Mouse (Mus musculus) neural tube, embryonic 13.5 days (tissue): ENCODE data around the gene Wipf3. TPM values are rescaled to one million over a fixed set of nuclear protein-coding genes. Genes with fewer than 3 reads are reported as not detected.

Experiments
- ATAC-seq: fragments of 200-750 bp; cut with Nextera tagmentation; 2 replicates; pipeline ENCODE4 v1.8.0; 2017; ENCODE audit warnings: low read depth, mild to moderate bottlenecking, moderate TSS enrichment, moderate library complexity
- H3K27ac ChIP-seq: fragments of 300-500 bp; sonication (generic); replicated peaks from 2 replicates; pipeline ENCODE4 v1.5.1; 2015; ENCODE audit warnings: moderate library complexity, mild to moderate bottlenecking, inconsistent platforms
- H3K27me3 ChIP-seq: fragments of 300-500 bp; sonication (generic); 2 replicates; pipeline ENCODE4 v1.6.1; 2015; ENCODE audit warnings: mild to moderate bottlenecking, inconsistent platforms
- H3K36me3 ChIP-seq: fragments of 300-500 bp; sonication (generic); 2 replicates; pipeline ENCODE4 v1.6.1; 2015; ENCODE audit warnings: mild to moderate bottlenecking, inconsistent platforms
- H3K4me1 ChIP-seq: fragments of 300-500 bp; sonication (generic); replicated peaks from 2 replicates; pipeline ENCODE4 v1.6.1; 2015; ENCODE audit warnings: inconsistent platforms
- H3K4me2 ChIP-seq: fragments of 300-500 bp; sonication (generic); 2 replicates; pipeline ENCODE4 v1.6.1; 2015; ENCODE audit warnings: inconsistent platforms, mild to moderate bottlenecking, moderate library complexity
- H3K4me3 ChIP-seq: fragments of 300-500 bp; sonication (generic); 2 replicates; pipeline ENCODE4 v1.5.1; 2015; ENCODE audit warnings: mild to moderate bottlenecking, inconsistent platforms
- H3K9ac ChIP-seq: fragments of 300-500 bp; sonication (generic); 2 replicates; pipeline ENCODE4 v1.6.1; 2015; ENCODE audit warnings: moderate library complexity, mild to moderate bottlenecking, inconsistent platforms
- H3K9me3 ChIP-seq: fragments of 300-500 bp; sonication (generic); 2 replicates; pipeline ENCODE4 v1.6.1; 2016; ENCODE audit warnings: inconsistent platforms
- WGBS: fragments of 180-500 bp; shearing (Covaris S2); methylation state at CpG from one replicate; pipeline ENCODE4 v1.1.7; 2015; 5-methylcytosine and 5-hydroxymethylcytosine counted together
- polyA plus RNA-seq: library from polyadenylated mRNA; unstranded; fragments of >200 nt; fragmentation: Nextera tagmentation; extraction: Ambion mirVana; gene quantifications from 2 replicates; pipeline ENCODE4 v1.2.1, GENCODE M21; 2015

Wipf3 gene
- polyA plus RNA-seq, 1 experiment from 2014 or later = 2.3 TPM

DNA sequence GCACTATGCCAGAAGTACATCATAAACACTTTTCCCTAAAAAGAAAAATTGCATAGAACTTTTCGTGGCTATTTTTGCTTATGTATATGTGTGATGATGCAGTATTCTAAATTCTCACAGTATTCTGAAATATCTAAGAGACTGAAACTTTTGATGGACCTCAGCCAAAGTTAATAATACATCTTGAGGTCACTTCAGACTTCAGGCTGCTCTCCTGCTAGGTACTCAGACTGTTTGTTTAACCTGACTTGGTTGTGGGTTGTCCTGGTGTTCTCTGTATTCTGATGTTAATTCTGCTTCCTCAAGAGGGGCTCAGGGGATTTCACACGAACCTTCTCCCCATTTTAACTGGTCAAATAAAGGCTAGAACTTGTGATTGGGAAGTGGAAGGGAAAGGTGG, 24.5 kb upstream of the Wipf3 start:
- Histone ChIP-seq H3K4me3 (no peak overlapping the region), H3K4me2 (no peak overlapping the region), H3K36me3 (no peaks in the 10 kb centered on the region), H3K9me3 (no peaks in the 10 kb centered on the region), H3K9ac (no peak overlapping the region), H3K4me1 (0 out of 2 replicates have a peak, but pooled peaks cover 1% of the 10 kb centered on the region), H3K27ac (no peak overlapping the region), H3K27me3 (no peaks in the 10 kb centered on the region)
- no peak for ATAC-seq
- 60% methylated on average over 2 of the region's 2 CpGs for WGBS

DNA sequence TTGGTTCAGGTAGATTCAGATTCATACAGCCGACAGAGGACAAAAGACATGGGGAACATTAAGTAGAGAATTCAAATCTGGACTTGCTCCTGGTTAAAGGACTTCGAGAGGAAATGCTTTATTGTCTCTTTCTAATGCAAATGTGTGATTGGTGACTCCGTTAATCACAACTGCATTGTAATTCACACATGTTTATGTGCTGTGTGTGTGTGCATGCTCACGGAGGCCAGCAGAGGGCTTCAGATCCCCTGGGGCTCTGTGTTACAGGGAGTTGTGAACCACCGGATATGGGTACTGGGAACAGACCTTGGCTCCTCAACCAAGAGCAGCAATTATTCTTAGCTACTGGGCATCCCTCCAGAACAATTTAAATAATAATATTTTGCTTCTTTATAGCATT, 23.3 kb upstream of the Wipf3 start:
- 69% methylated on average over 5 of the region's 5 CpGs for WGBS
- Histone ChIP-seq H3K4me1 (no peaks in the 10 kb centered on the region), H3K27me3 (no peaks in the 10 kb centered on the region), H3K9me3 (no peaks in the 10 kb centered on the region), H3K9ac (no peak overlapping the region), H3K4me2 (no peak overlapping the region), H3K36me3 (no peaks in the 10 kb centered on the region), H3K4me3 (no peak overlapping the region), H3K27ac (no peak overlapping the region)
- ATAC-seq = no peak

DNA sequence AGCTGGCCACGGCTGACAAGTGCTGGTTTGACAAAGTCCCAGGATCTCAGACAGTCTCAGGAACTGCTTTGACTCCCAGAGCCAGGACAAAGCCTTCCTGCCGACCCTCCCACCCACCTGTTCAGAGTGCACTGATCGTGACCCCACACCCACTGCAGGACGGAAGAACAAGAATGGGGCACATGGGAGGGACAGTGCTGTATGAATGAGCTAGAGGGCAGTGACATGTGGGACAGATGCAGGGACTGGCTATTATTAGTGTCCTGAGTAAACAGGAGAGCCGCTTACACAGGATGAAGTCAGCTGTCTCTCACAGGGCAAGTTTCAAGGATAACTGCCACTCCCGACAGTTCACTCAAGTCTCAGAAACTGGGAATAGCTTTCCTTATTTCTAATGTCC, 20.1 kb upstream of the Wipf3 start:
- H3K4me1 ChIP-seq = no peaks in the 10 kb centered on the region
- no peak for ATAC-seq
- no peak overlapping the region for H3K27ac ChIP-seq
- no peak overlapping the region for H3K9ac ChIP-seq
- no peaks in the 10 kb centered on the region for H3K36me3 ChIP-seq
- H3K27me3 ChIP-seq = no peaks in the 10 kb centered on the region
- H3K9me3 ChIP-seq = no peaks in the 10 kb centered on the region
- H3K4me3 ChIP-seq = no peak overlapping the region
- H3K4me2 ChIP-seq = no peak overlapping the region
- WGBS = 41% methylated on average over 6 of the region's 6 CpGs

DNA sequence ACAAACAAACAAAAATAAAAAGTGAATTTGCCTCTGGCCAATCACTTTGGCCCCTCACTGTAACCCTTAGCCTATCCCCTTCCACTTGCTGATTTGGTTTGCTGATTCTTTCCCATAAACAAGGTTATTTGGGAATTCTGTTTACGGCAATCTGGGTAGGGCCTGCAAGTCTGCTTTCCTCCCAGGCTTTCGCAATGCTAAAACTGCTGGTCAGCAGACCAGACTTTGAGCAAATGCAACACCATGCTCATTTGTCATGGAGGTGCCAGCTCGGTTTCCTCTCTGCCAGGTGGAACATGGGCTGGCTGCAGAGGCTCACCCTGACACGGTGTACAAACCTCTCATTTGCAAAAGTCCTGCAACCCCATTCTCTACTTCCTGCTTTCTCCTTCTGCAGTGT, 19.0 kb upstream of the Wipf3 start:
- H3K4me2 ChIP-seq = no peak overlapping the region
- H3K4me3 ChIP-seq = no peak overlapping the region
- 83% methylated on average over 4 of the region's 4 CpGs for WGBS
- H3K27me3 ChIP-seq = no peaks in the 10 kb centered on the region
- ATAC-seq = no peak
- no peaks in the 10 kb centered on the region for H3K36me3 ChIP-seq
- no peaks in the 10 kb centered on the region for H3K9me3 ChIP-seq
- no peak overlapping the region for H3K9ac ChIP-seq
- no peaks in the 10 kb centered on the region for H3K4me1 ChIP-seq
- no peak overlapping the region for H3K27ac ChIP-seq

DNA sequence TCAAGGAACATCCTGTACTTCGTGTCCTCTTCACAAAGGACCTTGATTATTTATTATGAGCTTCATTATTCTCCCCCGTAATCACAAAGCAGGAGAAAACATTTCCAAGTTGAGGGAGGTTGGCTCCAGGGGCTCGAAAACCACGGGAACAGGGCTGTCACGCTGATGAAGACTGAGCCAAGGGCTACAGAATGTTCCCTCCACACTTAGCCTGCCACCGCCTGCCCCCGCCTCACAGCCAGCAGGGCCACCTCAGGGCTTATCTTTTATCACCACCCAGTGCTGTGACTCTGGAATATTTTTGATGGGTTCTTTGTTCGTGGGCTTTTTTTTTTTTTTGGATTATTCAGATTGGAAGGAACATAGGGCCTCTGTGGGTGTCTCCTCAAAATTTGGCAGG, 17.8 kb upstream of the Wipf3 start:
- ATAC-seq = no peak
- H3K36me3 ChIP-seq = no peaks in the 10 kb centered on the region
- 66% methylated on average over 8 of the region's 8 CpGs for WGBS
- H3K4me1 ChIP-seq = no peaks in the 10 kb centered on the region
- no peak overlapping the region for H3K9ac ChIP-seq
- H3K27ac ChIP-seq = no peak overlapping the region
- no peak overlapping the region for H3K4me2 ChIP-seq
- H3K27me3 ChIP-seq = no peaks in the 10 kb centered on the region
- no peaks in the 10 kb centered on the region for H3K9me3 ChIP-seq
- H3K4me3 ChIP-seq = no peak overlapping the region

DNA sequence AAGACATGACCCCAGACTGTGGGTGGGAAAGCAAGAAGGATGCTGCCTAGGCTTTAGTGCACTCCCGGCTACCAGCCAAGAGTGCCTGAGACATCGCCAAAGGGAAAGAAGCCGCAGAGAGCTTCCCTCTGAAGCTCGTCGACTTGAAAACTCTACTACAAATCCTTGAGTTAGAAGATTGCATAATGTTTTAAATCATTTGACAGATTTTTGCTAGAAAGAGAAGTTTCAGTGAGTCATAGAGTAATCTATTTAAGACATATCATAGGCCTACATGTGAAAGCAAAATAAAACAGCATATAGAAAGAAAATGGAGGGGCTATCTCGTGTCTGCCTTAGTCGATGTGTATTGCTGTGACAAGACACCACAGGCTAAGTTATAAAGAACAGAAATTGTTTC, 16.5 kb upstream of the Wipf3 start:
- H3K4me2 ChIP-seq = no peak overlapping the region
- WGBS = 93% methylated on average over 7 of the region's 7 CpGs
- H3K27me3 ChIP-seq = no peaks in the 10 kb centered on the region
- no peak for ATAC-seq
- no peaks in the 10 kb centered on the region for H3K9me3 ChIP-seq
- H3K36me3 ChIP-seq = no peaks in the 10 kb centered on the region
- H3K4me3 ChIP-seq = no peak overlapping the region
- H3K9ac ChIP-seq = no peak overlapping the region
- no peak overlapping the region for H3K27ac ChIP-seq
- H3K4me1 ChIP-seq = no peaks in the 10 kb centered on the region

DNA sequence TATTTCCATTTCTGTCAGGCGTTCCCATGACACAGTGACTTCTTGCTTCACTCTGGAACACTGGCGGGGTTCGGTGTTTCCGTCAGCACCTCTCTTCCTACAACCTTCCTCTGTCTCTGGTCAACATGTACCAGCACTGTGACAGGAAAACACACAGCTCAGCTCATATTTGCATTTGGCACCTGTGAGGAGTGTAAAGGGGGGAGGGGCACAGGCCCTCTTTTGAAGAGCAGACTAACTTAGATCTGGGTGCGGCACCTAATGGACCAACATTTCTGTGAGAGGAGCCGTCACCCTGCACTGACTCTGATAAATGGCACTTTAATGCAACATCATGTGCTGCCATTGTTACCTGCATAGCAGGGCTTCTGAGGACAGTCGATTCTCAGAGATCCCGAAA, 4.2 kb upstream of the Wipf3 start:
- 83% methylated on average over 8 of the region's 8 CpGs for WGBS
- H3K27ac ChIP-seq = no peak overlapping the region
- H3K27me3 ChIP-seq = peaks cover 22% of the 10 kb centered on the region
- no peaks in the 10 kb centered on the region for H3K36me3 ChIP-seq
- no peaks in the 10 kb centered on the region for H3K9me3 ChIP-seq
- no peak for ATAC-seq
- H3K4me3 ChIP-seq = no peak overlapping the region
- H3K9ac ChIP-seq = no peak overlapping the region
- H3K4me1 ChIP-seq = peaks cover 18% of the 10 kb centered on the region
- no peak overlapping the region for H3K4me2 ChIP-seq

DNA sequence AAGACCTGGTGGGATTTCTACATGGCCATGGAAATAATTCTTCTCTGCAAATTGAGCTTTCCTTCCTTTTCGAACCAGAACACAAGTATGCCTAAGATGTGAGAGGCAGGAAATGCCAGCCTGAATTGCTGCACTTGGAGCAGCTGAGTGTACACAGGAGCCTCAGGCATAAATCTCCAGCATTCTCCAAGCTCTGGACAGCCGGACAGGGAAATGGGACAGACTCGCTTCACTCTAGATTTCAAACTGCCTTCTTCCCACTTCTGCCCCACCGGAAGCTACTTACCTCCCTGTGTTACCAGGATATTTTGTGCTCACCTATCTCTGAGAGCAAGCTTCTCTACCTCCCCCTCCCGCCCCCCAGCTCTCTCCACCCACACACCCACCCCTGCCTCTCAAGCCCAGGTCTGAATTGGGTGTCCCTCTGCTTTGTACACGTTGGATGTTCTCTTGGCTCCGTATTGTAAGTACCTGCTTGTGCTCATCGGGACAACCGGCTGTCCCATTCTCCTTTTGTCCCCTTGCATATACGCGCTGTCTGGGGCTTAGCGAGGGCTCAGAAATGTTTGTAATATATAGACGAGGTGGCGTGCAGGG, 455 bp upstream of the Wipf3 start:
- H3K4me2 ChIP-seq = peak overlapping the region; percentile 91
- H3K36me3 ChIP-seq = no peaks in the 10 kb centered on the region
- WGBS = 2% methylated on average over 14 of the region's 14 CpGs
- H3K4me1 ChIP-seq = peaks cover 49% of the 10 kb centered on the region
- H3K9ac ChIP-seq = peak overlapping the region; percentile 78
- H3K9me3 ChIP-seq = no peaks in the 10 kb centered on the region
- peak; percentile 52 for ATAC-seq
- peak overlapping the region; percentile 46 for H3K27ac ChIP-seq
- peaks cover 36% of the 10 kb centered on the region for H3K27me3 ChIP-seq
- H3K4me3 ChIP-seq = peak overlapping the region; percentile 60

DNA sequence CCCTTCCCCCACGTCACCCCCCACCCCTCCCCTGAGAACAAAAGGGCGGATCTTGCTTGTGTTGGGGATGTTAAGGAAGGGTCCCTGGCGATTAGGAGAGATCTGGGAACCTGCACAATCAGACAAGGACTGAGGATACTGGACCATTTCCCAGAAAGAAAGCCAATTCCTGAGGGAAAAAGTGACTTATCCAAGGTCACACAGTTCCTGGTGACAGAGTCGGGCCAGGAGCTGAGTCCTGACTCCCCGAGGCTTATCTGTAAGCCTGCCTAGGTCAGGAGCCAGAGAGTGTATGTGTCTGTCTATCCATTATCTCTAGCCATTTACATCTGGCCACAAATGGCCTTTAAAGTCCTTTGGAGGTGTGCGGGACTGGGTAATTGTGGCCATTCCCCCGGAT, 818 bp downstream of the Wipf3 start:
- WGBS = 34% methylated on average over 7 of the region's 7 CpGs
- Histone ChIP-seq H3K9ac (peak overlapping the region; percentile 78), H3K9me3 (no peaks in the 10 kb centered on the region), H3K4me3 (peak overlapping the region; percentile 60), H3K4me2 (peak overlapping the region; percentile 91), H3K4me1 (peaks cover 59% of the 10 kb centered on the region), H3K27ac (no peak overlapping the region), H3K27me3 (peaks cover 36% of the 10 kb centered on the region), H3K36me3 (no peaks in the 10 kb centered on the region)
- ATAC-seq = no peak

DNA sequence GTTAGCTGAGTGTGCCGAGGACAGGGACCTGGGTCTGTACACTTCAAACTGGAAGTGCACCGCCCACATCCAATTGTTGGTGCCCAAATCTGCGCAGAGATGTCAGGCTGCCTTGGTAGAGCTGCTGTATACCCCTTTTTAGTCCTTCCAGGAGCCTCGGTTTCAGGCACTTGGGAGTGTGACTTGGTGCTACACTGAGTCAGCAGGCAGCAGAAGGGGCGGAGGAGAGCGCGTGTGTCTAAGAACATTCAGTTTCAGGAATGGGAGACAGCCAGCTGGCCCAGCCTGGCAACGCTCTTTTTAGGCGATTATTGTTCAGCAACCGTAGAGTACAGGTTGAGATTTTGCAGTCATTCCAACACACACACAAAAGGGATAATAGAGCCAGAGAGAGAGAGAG, 2.4 kb downstream of the Wipf3 start:
- Histone ChIP-seq H3K9me3 (no peaks in the 10 kb centered on the region), H3K36me3 (no peaks in the 10 kb centered on the region), H3K4me3 (no peak overlapping the region), H3K9ac (no peak overlapping the region), H3K4me2 (peak overlapping the region; percentile 91), H3K27ac (no peak overlapping the region), H3K4me1 (peaks cover 64% of the 10 kb centered on the region), H3K27me3 (peaks cover 33% of the 10 kb centered on the region)
- WGBS = 59% methylated on average over 10 of the region's 10 CpGs
- ATAC-seq = no peak

DNA sequence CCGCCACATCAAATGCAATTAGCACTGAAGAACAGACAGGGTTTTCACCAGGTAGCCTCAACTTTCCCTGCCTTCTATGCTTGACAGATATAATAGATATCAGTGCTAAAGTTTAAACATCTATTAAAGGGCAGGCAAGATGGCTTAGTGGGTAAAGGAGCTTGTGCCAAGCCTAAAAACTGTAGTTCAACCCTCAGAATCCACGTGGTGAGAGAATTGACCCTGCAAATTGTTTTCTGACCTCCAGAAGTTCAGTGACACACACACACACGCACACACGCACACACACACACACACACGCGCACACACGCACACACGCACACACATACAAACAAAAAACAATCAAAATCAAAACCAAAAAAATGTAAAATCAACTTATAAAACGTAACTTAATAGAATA, 2.8 kb downstream of the Wipf3 start:
- no peak for ATAC-seq
- 0 out of 2 replicates have a peak overlapping the region, but pooled peaks have one; percentile 91 for H3K4me2 ChIP-seq

DNA sequence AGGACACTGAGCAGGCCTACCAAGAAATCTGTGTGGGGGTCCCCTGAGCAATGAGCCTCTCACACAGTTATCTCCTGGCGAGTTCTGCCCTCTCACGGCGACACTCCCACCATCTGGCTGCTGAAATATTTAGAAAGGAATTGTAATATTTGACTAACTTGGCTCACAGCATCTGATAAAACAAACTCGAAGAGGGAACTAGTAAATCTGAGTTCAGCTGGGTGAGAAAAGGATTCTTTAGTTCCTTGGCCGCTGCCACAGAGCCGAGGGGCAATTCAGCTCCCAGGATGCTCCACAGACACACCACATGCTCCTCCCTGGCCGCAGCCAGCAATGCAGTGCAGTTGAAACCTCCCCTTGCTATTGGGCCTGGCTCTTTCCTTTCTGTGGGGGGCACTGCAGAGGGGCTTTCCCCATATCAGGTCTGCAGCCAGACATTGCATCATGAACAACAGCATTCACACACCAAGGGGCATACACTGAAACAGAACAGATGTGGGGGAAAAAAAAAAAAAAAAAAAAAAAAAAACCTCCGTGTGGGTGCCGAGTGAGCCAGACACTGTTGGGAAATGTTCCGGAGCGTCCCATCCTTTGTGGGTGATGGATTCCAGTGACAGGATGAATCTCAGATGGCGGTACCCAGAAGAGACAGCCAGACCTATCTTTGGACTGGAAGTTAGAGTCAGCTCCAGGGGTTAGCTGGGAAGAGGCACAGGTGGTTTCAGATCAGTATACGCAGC, 3.6 kb downstream of the Wipf3 start:
- peak overlapping the region; percentile 13; the same call in 1 of the 2 replicates for H3K27ac ChIP-seq
- H3K4me1 ChIP-seq = peaks cover 64% of the 10 kb centered on the region
- ATAC-seq = no peak
- no peaks in the 10 kb centered on the region for H3K9me3 ChIP-seq
- H3K36me3 ChIP-seq = no peaks in the 10 kb centered on the region
- 52% methylated on average over 13 of the region's 13 CpGs for WGBS
- no peak overlapping the region for H3K4me2 ChIP-seq
- no peak overlapping the region for H3K4me3 ChIP-seq
- H3K27me3 ChIP-seq = peaks cover 27% of the 10 kb centered on the region
- H3K9ac ChIP-seq = no peak overlapping the region

More for the DNA sequence above, 2.8 kb downstream of the Wipf3 start:
- Histone ChIP-seq H3K9ac (no peak overlapping the region), H3K27ac (no peak overlapping the region), H3K4me3 (no peak overlapping the region), H3K36me3 (no peaks in the 10 kb centered on the region), H3K4me1 (peaks cover 64% of the 10 kb centered on the region), H3K27me3 (peaks cover 29% of the 10 kb centered on the region), H3K9me3 (no peaks in the 10 kb centered on the region)
- 78% methylated on average over 9 of the region's 9 CpGs for WGBS

DNA sequence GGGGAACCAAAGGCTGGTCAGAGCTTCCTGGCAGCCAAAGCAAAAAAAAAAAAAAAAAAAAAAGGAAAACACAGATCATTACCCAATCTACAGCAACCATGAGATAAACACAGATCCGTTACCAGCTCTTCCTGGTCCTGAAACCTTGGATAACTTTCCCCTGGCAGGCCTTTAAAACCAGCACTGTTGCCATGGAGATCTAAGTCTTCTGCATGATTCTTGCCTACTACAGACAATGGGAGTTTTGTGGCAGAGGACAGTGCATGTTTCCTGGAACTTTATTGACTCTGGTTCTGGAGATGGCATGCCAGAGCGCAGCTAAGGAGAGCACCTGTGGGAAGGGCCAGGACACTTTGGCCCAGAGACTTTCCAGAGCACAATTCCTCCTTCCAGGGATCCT, 4.8 kb downstream of the Wipf3 start:
- Histone ChIP-seq H3K4me1 (peaks cover 56% of the 10 kb centered on the region), H3K27me3 (peaks cover 20% of the 10 kb centered on the region), H3K36me3 (no peaks in the 10 kb centered on the region), H3K4me2 (no peak overlapping the region), H3K27ac (peak overlapping the region; percentile 52; the same call in 1 of the 2 replicates), H3K4me3 (no peak overlapping the region), H3K9ac (no peak overlapping the region), H3K9me3 (no peaks in the 10 kb centered on the region)
- WGBS = 37% methylated on average over 2 of the region's 2 CpGs
- ATAC-seq = no peak
